Mouse (Mus musculus): ENCODE results near the gene Olfr726.
A peak's percentile ranks its signal among the peaks of the same experiment; 100 is the strongest.

Gene Olfr726

GRCm38 (mm10) chr14:50090853-50091252 lies at the start of gene Olfr726:
Olfr726 (minus strand) TSS chr14:50090953.
- DNase-seq: no peak

- no peak for DNase-seq
Measured at GRCm38 (mm10) chr14:50122886-50123285, 32.1 kb upstream of the Olfr726 start, which contains the start of gene Olfr727. Olfr727 (plus strand) TSS chr14:50123186.

GRCm38 (mm10) chr14:50062733-50063104 lies 28.0 kb downstream of the Olfr726 start:
- DNase-seq: no peak

GRCm38 (mm10) chr14:50061955-50062732 lies 28.6 kb downstream of the Olfr726 start:
- DNase-seq: peak; percentile 75

- DNase-seq: no peak
Measured at GRCm38 (mm10) chr14:50061590-50061954, 29.2 kb downstream of the Olfr726 start.

GRCm38 (mm10) chr14:50061179-50061578 lies 29.6 kb downstream of the Olfr726 start:
- peak; percentile 6 for DNase-seq

- no peak for DNase-seq
Measured at GRCm38 (mm10) chr14:50040275-50040674, 50.5 kb downstream of the Olfr726 start, which contains the start of gene Olfr725. Olfr725 (minus strand) TSS chr14:50040375.

Data from kidney, postnatal 10 days (tissue).